Mouse (Mus musculus): ENCODE data around the gene E130308A19Rik.

E130308A19Rik gene

GRCm38 (mm10) chr4:59625998-59626910, at the start of gene E130308A19Rik:
TSS of gene E130308A19Rik (plus strand) at chr4:59626211.
- DNase-seq = peak; percentile 65

- no peak for DNase-seq
Observed at GRCm38 (mm10) chr4:59580495-59581281, 45.3 kb upstream of the E130308A19Rik start.

- DNase-seq = peak; percentile 98
Observed at GRCm38 (mm10) chr4:59581314-59582185, 44.5 kb upstream of the E130308A19Rik start, which contains the start of gene Hsdl2. TSS of gene Hsdl2 (plus strand) at chr4:59581563.

- no peak for DNase-seq
Observed at GRCm38 (mm10) chr4:59582186-59582585, 43.8 kb upstream of the E130308A19Rik start.

GRCm38 (mm10) chr4:59585097-59585496, 40.9 kb upstream of the E130308A19Rik start:
- DNase-seq = no peak

GRCm38 (mm10) chr4:59587215-59587871, 38.7 kb upstream of the E130308A19Rik start:
- DNase-seq = no peak

GRCm38 (mm10) chr4:59587872-59588226, 38.2 kb upstream of the E130308A19Rik start:
- no peak for DNase-seq

- DNase-seq = no peak
Observed at GRCm38 (mm10) chr4:59594614-59595013, 31.4 kb upstream of the E130308A19Rik start.

GRCm38 (mm10) chr4:59596556-59596955, 29.5 kb upstream of the E130308A19Rik start:
- DNase-seq = no peak

GRCm38 (mm10) chr4:59602704-59603103, 23.3 kb upstream of the E130308A19Rik start:
- DNase-seq = no peak

- no peak for DNase-seq
Observed at GRCm38 (mm10) chr4:59604892-59605291, 21.1 kb upstream of the E130308A19Rik start.

GRCm38 (mm10) chr4:59605501-59605900, 20.5 kb upstream of the E130308A19Rik start:
- DNase-seq = no peak

- DNase-seq = no peak
Observed at GRCm38 (mm10) chr4:59610411-59610810, 15.6 kb upstream of the E130308A19Rik start.

- DNase-seq = no peak
Observed at GRCm38 (mm10) chr4:59614986-59615385, 11.0 kb upstream of the E130308A19Rik start.

- DNase-seq = no peak
Observed at GRCm38 (mm10) chr4:59619611-59620245, 6.3 kb upstream of the E130308A19Rik start.

- DNase-seq = no peak
Observed at GRCm38 (mm10) chr4:59625676-59625997, 374 bp upstream of the E130308A19Rik start.

GRCm38 (mm10) chr4:59628255-59628654, 2.2 kb downstream of the E130308A19Rik start:
- no peak for DNase-seq

- no peak for DNase-seq
Observed at GRCm38 (mm10) chr4:59629076-59629874, 3.3 kb downstream of the E130308A19Rik start.

- no peak for DNase-seq
Observed at GRCm38 (mm10) chr4:59630122-59630521, 4.1 kb downstream of the E130308A19Rik start.

GRCm38 (mm10) chr4:59634532-59634931, 8.5 kb downstream of the E130308A19Rik start:
- no peak for DNase-seq

- no peak for DNase-seq
Observed at GRCm38 (mm10) chr4:59639163-59639562, 13.2 kb downstream of the E130308A19Rik start.

All from right cerebral cortex, postnatal 14 days (tissue).